Mouse (Mus musculus): ENCODE measurements around the gene Cep152.

DNA sequence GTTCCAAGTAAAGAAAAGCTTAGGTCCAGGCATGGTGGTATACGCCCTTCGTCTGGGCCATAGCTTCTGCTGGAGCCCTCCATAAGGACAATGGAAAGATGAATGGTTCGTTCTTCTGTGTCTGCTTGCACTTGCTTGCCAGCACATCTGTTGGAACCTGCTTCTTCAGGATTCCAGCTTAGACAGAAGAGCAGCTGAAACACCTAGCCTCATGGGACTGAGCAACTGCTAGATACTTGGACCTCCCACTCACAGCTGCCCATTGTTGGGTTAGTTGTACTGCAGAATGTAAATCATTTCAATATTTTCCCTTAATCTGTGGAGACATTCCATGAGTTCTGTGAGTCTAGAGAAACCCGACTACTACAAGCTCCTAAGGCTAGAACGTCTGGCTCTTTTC, 25.1 kb upstream of the Cep152 start:
- TF ChIP-seq CTCF (IDR thresholded peaks at IDR 0.05; ENCODE audit: low read depth) (no peak), EP300 (IDR thresholded peaks at IDR 0.05; ENCODE audit: low read depth) (no peak)

Measured in heart, postnatal 0 days (tissue).